Mouse (Mus musculus): ENCODE data around the gene Cops8. TPM values are rescaled to one million over a fixed set of nuclear protein-coding genes. Genes with fewer than 3 reads are reported as not detected.

The Cops8 gene
- 100 to 1,000 TPM; 108 to 132 TPM for total RNA-seq (2021)
- long read RNA-seq, experiment 1, transcript Cops8-201 (8 exons, 2,287 nt), result major isoform, 123 of 133 reads
- long read RNA-seq, experiment 1, partial matches to known transcripts, result 4 of 133 reads
- long read RNA-seq, experiment 1, other reads (novel, unspliced or antisense), result 6 of 133 reads
- long read RNA-seq, experiment 2, transcript Cops8-201 (8 exons, 2,287 nt), result major isoform, 75 of 83 reads
- long read RNA-seq, experiment 2, partial matches to known transcripts, result 1 of 83 reads
- long read RNA-seq, experiment 2, other reads (novel, unspliced or antisense), result 4 of 83 reads

GRCm38 (mm10) chr1:90602759-90603560, at the start of gene Cops8:
Gene Cops8 (plus strand): TSS chr1:90602981.
- TF ChIP-seq CTCF (IDR thresholded peaks at IDR 0.05), result no peak
- Histone ChIP-seq H3K4me3 (peak within 1 kb of the TSS; percentile 79), H3K27ac (peak within 1 kb of the TSS; percentile 77)
- intact Hi-C loops (cut with DNase I), result loop anchor here (5.0 kb wide), 1 partner anchor 239 kb away; the partner anchor contains the start of gene Col6a3
- peak; percentile 98 to 99 for DNase-seq (ENCODE audit: extremely low spot score in 1 of 2, low spot score in 2 of 2)

- intact Hi-C loops (cut with DNase I), result no loop called here
- DNase-seq (ENCODE audit: extremely low spot score in 1 of 2, low spot score in 2 of 2), result no peak
- TF ChIP-seq CTCF (IDR thresholded peaks at IDR 0.05), result peak; percentile 55
- H3K4me3 ChIP-seq, result no peak overlapping the region
- H3K27ac ChIP-seq, result no peak overlapping the region
These were observed 45.6 kb upstream of the Cops8 start for GRCm38 (mm10) chr1:90557140-90557539.

GRCm38 (mm10) chr1:90560942-90561726, 41.6 kb upstream of the Cops8 start:
- H3K4me3 ChIP-seq, result no peak overlapping the region
- no peak for TF ChIP-seq CTCF (IDR thresholded peaks at IDR 0.05)
- no peak for DNase-seq (ENCODE audit: extremely low spot score in 1 of 2, low spot score in 2 of 2)
- intact Hi-C loops (cut with DNase I), result no loop called here
- no peak overlapping the region for H3K27ac ChIP-seq

GRCm38 (mm10) chr1:90563945-90564344, 38.8 kb upstream of the Cops8 start:
- intact Hi-C loops (cut with DNase I), result no loop called here
- no peak for TF ChIP-seq CTCF (IDR thresholded peaks at IDR 0.05)
- no peak for DNase-seq (ENCODE audit: extremely low spot score in 1 of 2, low spot score in 2 of 2)
- Histone ChIP-seq H3K4me3 (no peak overlapping the region), H3K27ac (no peak overlapping the region)

GRCm38 (mm10) chr1:90566664-90567440, 35.9 kb upstream of the Cops8 start:
- H3K27ac ChIP-seq, result no peak overlapping the region
- no peak for TF ChIP-seq CTCF (IDR thresholded peaks at IDR 0.05)
- no peak overlapping the region for H3K4me3 ChIP-seq
- no peak for DNase-seq (ENCODE audit: extremely low spot score in 1 of 2, low spot score in 2 of 2)
- intact Hi-C loops (cut with DNase I), result no loop called here

- intact Hi-C loops (cut with DNase I), result no loop called here
- no peak for DNase-seq (ENCODE audit: extremely low spot score in 1 of 2, low spot score in 2 of 2)
- TF ChIP-seq CTCF (IDR thresholded peaks at IDR 0.05), result no peak
- Histone ChIP-seq H3K4me3 (no peak overlapping the region), H3K27ac (no peak overlapping the region)
These were observed 28.9 kb upstream of the Cops8 start for GRCm38 (mm10) chr1:90573831-90574230.

GRCm38 (mm10) chr1:90574845-90575244, 27.9 kb upstream of the Cops8 start:
- H3K27ac ChIP-seq, result no peak overlapping the region
- intact Hi-C loops (cut with DNase I), result no loop called here
- no peak for TF ChIP-seq CTCF (IDR thresholded peaks at IDR 0.05)
- DNase-seq (ENCODE audit: extremely low spot score in 1 of 2, low spot score in 2 of 2), result no peak
- no peak overlapping the region for H3K4me3 ChIP-seq

- intact Hi-C loops (cut with DNase I), result no loop called here
- peak; percentile 11; the same call in 1 of the 2 replicates for TF ChIP-seq CTCF (IDR thresholded peaks at IDR 0.05)
- DNase-seq (ENCODE audit: extremely low spot score in 1 of 2, low spot score in 2 of 2), result no peak
- Histone ChIP-seq H3K27ac (no peak overlapping the region), H3K4me3 (no peak overlapping the region)
These were observed 25.4 kb upstream of the Cops8 start for GRCm38 (mm10) chr1:90577417-90577816.

GRCm38 (mm10) chr1:90582635-90583034, 20.1 kb upstream of the Cops8 start:
- intact Hi-C loops (cut with DNase I), result no loop called here
- no peak for DNase-seq (ENCODE audit: extremely low spot score in 1 of 2, low spot score in 2 of 2)
- H3K27ac ChIP-seq, result no peak overlapping the region
- no peak overlapping the region for H3K4me3 ChIP-seq
- no peak for TF ChIP-seq CTCF (IDR thresholded peaks at IDR 0.05)

GRCm38 (mm10) chr1:90588021-90588734, 14.6 kb upstream of the Cops8 start:
- H3K27ac ChIP-seq, result no peak overlapping the region
- peak; percentile 82 to 84 for DNase-seq (ENCODE audit: extremely low spot score in 1 of 2, low spot score in 2 of 2)
- no peak overlapping the region for H3K4me3 ChIP-seq
- intact Hi-C loops (cut with DNase I), result loop anchor here (1.0 kb wide), 2 partner anchors 383 to 528 kb away; no protein-coding TSS in a partner anchor
- TF ChIP-seq CTCF (IDR thresholded peaks at IDR 0.05), result peak; percentile 80

Data from left cerebral cortex, adult 2 months (tissue).